Mouse (Mus musculus) yolk sac, embryonic 10.5 days (tissue): Measurements from ENCODE around the gene Lrrc3b.

Experiments used
- DNase-seq: peaks from one replicate; pipeline ENCODE4 v3.0.0-alpha.2; 2017; ENCODE audit warnings: low spot score

Lrrc3b gene

GRCm38 (mm10) chr14:15330155-15330554, 108.6 kb downstream of the Lrrc3b start:
- no peak for DNase-seq

GRCm38 (mm10) chr14:15325872-15326271, 112.9 kb downstream of the Lrrc3b start:
- DNase-seq: no peak

GRCm38 (mm10) chr14:15322441-15323123, 116.2 kb downstream of the Lrrc3b start:
- no peak for DNase-seq

- no peak for DNase-seq
Observed at GRCm38 (mm10) chr14:15319399-15319915, 119.3 kb downstream of the Lrrc3b start.

- no peak for DNase-seq
Observed at GRCm38 (mm10) chr14:15308576-15308975, 130.2 kb downstream of the Lrrc3b start.
